Mouse (Mus musculus) ES-E14 (cell line): ENCODE data around the gene Oxtr. TPM values are rescaled to one million over a fixed set of nuclear protein-coding genes. Genes with fewer than 3 reads are reported as not detected.

Experiments used
- DNase-seq: peaks from one replicate; pipeline ENCODE4 v3.0.0-alpha.2; 2013; ENCODE audit warnings: low read depth, low spot score
- H3K27ac ChIP-seq: 2 replicates; pipeline ENCODE4 v1.5.1; 2012; ENCODE audit warnings: low read depth, mild to moderate bottlenecking, low read length, moderate library complexity, mixed read lengths; ENCODE audit not compliant: poor library complexity, insufficient read depth, severe bottlenecking
- H3K36me3 ChIP-seq: 2 replicates; pipeline ENCODE4 v1.6.1; 2012; ENCODE audit warnings: mild to moderate bottlenecking, low read length, moderate library complexity, mixed read lengths; ENCODE audit not compliant: control insufficient read depth, poor library complexity, insufficient read depth, severe bottlenecking
- H3K4me1 ChIP-seq, 2 experiments: fragments of 150-350 bp in 1 of 2; sonication (generic) in 1 of 2; 2 replicates each; pipeline ENCODE4 v1.6.1; 2012; ENCODE audit warnings: low read length in 2 of 2, mild to moderate bottlenecking in 1 of 2, mixed read lengths in 1 of 2; ENCODE audit not compliant: control insufficient read depth in 2 of 2, insufficient read depth in 2 of 2, poor library complexity in 1 of 2
- H3K4me3 ChIP-seq, 2 experiments: fragments of 150-350 bp in 1 of 2; sonication (generic) in 1 of 2; 2 replicates each; pipeline ENCODE4 v1.5.1; 2012; ENCODE audit warnings: low read length in 2 of 2, low read depth in 1 of 2, mild to moderate bottlenecking in 1 of 2, mixed read lengths in 1 of 2; ENCODE audit not compliant: insufficient read depth in 1 of 2, poor library complexity in 1 of 2, severe bottlenecking in 1 of 2
- H3K9ac ChIP-seq: 2 replicates; pipeline ENCODE4 v1.6.1; 2012; ENCODE audit warnings: low read depth, mild to moderate bottlenecking, low read length, mixed read lengths; ENCODE audit not compliant: poor library complexity, insufficient read depth, severe bottlenecking
- H3K9me3 ChIP-seq: fragments of 150-350 bp; sonication (generic); 2 replicates; pipeline ENCODE4 v1.6.1; 2012; ENCODE audit warnings: low read depth, mild to moderate bottlenecking, low read length; ENCODE audit not compliant: control insufficient read depth, insufficient read depth
- CHD2 ChIP-seq: IDR thresholded peaks from 2 replicates; pipeline ENCODE4 v1.6.1; 2014; ENCODE audit warnings: mild to moderate bottlenecking, low read depth, low read length, inconsistent platforms
- HCFC1 ChIP-seq: IDR thresholded peaks from 2 replicates; pipeline ENCODE4 v1.6.1; 2012; ENCODE audit warnings: low read length, inconsistent platforms, borderline replicate concordance; ENCODE audit not compliant: insufficient read depth
- MAFK ChIP-seq: IDR thresholded peaks from 2 replicates; pipeline ENCODE4 v1.6.1; 2014; ENCODE audit warnings: mild to moderate bottlenecking, low read depth, low read length, inconsistent platforms; ENCODE audit not compliant: insufficient read depth
- ZC3H11A ChIP-seq: IDR thresholded peaks from 2 replicates; pipeline ENCODE4 v1.6.1; 2012; ENCODE audit warnings: low read depth, mild to moderate bottlenecking, inconsistent platforms, low read length, borderline replicate concordance
- ZNF384 ChIP-seq: IDR thresholded peaks from 2 replicates; pipeline ENCODE4 v1.6.1; 2012; ENCODE audit warnings: low read depth, low read length, inconsistent platforms
- in situ Hi-C, 2 experiments: fragments of 600-800 bp; cut with MboI; formaldehyde crosslinking; loops; one replicate each; pipeline ENCODE4 v1.15.1; 2025; ENCODE audit warnings: low sequenced_read_pairs in 2 of 2, inconsistent platforms in 1 of 2; ENCODE audit not compliant: unreplicated experiment in 2 of 2
- total RNA-seq: library from RNA; depleted of rRNA; stranded (reverse); fragments of 300-350 nt; gene quantifications from 2 replicates; pipeline ENCODE4 v1.2.3, GENCODE M21; 2012

Oxtr gene
- total RNA-seq, 1 experiment, result 0.04 TPM

DNA sequence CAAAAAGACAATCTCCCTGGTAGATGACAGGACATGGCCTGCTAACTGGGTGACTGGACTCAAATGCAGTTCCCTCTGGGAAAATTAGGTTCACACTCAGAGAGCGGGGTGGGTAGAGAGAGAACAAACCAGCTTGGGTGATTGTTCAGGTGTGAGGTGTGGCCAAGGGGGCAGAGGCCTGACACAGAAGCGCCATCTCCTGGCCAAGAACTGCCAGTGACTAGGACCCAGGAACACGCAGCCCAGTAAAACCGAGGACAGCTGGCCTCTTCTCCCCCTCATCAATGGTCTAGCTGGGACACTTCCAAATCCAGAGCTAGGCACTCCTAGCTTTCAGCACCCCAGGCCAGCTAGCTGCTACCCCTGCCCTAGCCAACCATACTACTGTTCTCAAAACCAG, 5.4 kb downstream of the Oxtr start:
- DNase-seq, result peak; percentile 34
- Histone ChIP-seq H3K4me1 (peaks cover 0 to 6% of the 10 kb centered on the region in 2 experiments; a peak in 1 of 4 replicates), H3K9me3 (no peaks in the 10 kb centered on the region), H3K27ac (no peak overlapping the region), H3K9ac (no peak overlapping the region), H3K36me3 (no peaks in the 10 kb centered on the region), H3K4me3 (no peak overlapping the region)
- in situ Hi-C loops, result no loop called here
- TF ChIP-seq HCFC1, result no peak
- peak; percentile 64; the same call in 1 of the 2 replicates for TF ChIP-seq ZC3H11A

DNA sequence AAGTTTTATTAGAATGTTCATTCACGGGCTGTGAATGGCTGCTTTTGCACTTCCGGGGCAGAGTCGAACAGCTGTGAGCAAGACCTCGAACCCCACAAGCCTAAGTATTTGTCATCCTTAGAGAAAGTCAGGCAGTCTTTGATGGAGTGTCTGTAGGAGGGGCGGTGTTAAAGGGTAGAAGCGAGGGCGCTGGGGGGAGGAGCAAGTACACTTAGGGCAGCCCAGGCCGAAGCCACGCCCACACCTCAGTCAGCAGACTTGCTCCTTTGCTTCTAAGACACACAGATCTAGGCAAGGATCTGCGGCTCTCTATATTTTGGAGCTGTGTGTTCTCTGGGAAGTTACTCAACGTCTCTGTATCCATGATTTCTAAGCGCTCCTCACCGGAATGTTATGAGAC, 9.9 kb downstream of the Oxtr start:
- Histone ChIP-seq H3K4me3 (0 out of 4 replicates have a peak overlapping the region, but pooled peaks of 1 of the 2 experiments have one; percentile 14), H3K36me3 (no peaks in the 10 kb centered on the region), H3K9ac (no peak overlapping the region), H3K9me3 (no peaks in the 10 kb centered on the region), H3K27ac (no peak overlapping the region), H3K4me1 (peaks cover 0 to 2% of the 10 kb centered on the region in 2 experiments; a peak in 1 of 4 replicates)
- in situ Hi-C loops, result no loop called here
- no peak for TF ChIP-seq HCFC1
- peak; percentile 50 for DNase-seq

DNA sequence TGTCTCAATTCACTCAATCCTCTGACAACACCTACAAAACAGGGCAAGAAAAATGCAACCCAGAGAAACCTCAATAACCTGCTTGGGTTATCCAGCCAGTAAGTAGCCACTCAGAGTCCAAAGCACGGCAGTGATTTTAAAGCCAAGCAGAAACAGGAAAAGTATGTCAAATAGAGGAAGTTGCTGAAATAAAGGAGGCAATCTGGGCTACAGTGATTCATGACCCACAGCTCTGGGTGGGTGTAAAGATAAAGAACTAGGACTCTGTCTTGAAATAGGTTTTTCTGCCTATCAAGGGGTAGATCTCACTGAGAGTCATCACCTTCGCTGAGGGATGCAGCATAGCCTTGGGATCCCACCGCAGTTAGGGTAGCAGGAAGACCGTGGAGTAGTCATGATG, 18.1 kb downstream of the Oxtr start:
- Histone ChIP-seq H3K9me3 (no peaks in the 10 kb centered on the region), H3K4me1 (no peaks in the 10 kb centered on the region), H3K27ac (no peak overlapping the region), H3K9ac (no peak overlapping the region), H3K4me3 (no peak overlapping the region), H3K36me3 (no peaks in the 10 kb centered on the region)
- in situ Hi-C loops, result no loop called here
- no peak for TF ChIP-seq ZC3H11A
- DNase-seq, result no peak

DNA sequence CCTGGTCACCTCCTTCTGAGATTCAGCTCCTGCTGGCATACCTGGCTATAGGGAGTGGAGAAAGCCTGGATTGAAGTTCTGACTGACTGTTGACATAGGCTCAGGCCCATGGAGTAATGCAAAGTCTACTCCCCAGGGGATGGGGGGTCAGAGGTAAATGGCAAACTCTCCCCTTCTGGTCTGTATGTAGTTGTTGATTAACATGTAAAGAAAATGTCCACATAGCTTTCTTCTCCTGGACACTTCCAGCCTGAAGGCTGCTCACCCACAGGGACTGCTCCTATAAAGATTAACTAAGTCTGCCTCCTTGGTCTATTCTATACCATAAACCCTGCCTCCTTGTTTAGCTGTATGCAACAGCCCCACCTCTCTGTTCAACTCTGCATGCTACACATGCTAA, 23.7 kb downstream of the Oxtr start:
- TF ChIP-seq MAFK, result no peak
- TF ChIP-seq HCFC1, result no peak
- no peak for TF ChIP-seq CHD2
- TF ChIP-seq ZC3H11A, result no peak
- TF ChIP-seq ZNF384, result no peak
- Histone ChIP-seq H3K9ac (no peak overlapping the region), H3K4me1 (no peaks in the 10 kb centered on the region), H3K27ac (no peak overlapping the region), H3K36me3 (no peaks in the 10 kb centered on the region), H3K9me3 (no peaks in the 10 kb centered on the region), H3K4me3 (no peak overlapping the region)
- in situ Hi-C loops, result no loop called here
- DNase-seq, result no peak

DNA sequence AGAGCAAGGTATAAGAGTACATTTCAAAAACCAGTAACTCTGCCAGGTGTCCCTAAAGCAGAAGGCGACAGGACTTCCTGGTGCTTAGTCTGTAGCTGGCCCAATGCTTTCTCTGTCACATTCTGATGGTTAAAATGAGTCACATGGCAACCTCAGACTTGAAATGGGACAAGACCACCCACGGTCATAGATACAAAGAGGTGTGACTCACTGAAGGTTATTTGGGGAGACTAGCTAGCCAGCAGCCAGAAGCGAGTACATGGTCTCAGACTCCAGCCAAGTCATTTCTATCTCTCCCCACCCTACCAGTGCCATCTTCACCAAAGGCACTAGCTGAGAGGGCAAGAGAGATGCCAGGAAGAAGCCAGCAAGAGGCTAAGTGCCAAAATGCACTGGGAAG, 24.3 kb downstream of the Oxtr start:
- no peak for TF ChIP-seq ZNF384
- in situ Hi-C loops, result no loop called here
- no peak overlapping the region for H3K27ac ChIP-seq

More for the DNA sequence above, 24.3 kb downstream of the Oxtr start:
- Histone ChIP-seq H3K9me3 (no peaks in the 10 kb centered on the region), H3K9ac (no peak overlapping the region), H3K36me3 (no peaks in the 10 kb centered on the region), H3K4me3 (no peak overlapping the region), H3K4me1 (no peaks in the 10 kb centered on the region)
- DNase-seq, result no peak
